Mouse (Mus musculus): ENCODE results near the gene Gm5108.

- TF ChIP-seq CTCF (conservative IDR thresholded peaks at IDR 0.05; ENCODE audit: low read length) (no peak), NANOG (IDR thresholded peaks at IDR 0.05; ENCODE audit: borderline replicate concordance, low read length) (no peak), POU5F1 (IDR thresholded peaks at IDR 0.05; ENCODE audit: borderline replicate concordance, low read length) (no peak)
Observed at GRCm38 (mm10) chr5:67898921-67899320, 42.5 kb upstream of the Gm5108 start.

Measured in E14TG2a.4 (cell line).